Mouse (Mus musculus) heart, embryonic 16.5 days (tissue): ENCODE measurements at regions not wholly inside any gene's neighbourhood (a gene's known extent, or its start where the extent isn't known, plus 50 kb on each side); places are given as distances from the start of the nearest gene placed in this dataset.
A peak's percentile ranks its signal among the peaks of the same experiment; 100 is the strongest.

Source experiments
- ATAC-seq: fragments of 200-750 bp; cut with Nextera tagmentation; replicated peaks from 2 replicates; pipeline ENCODE4 v1.8.0; 2017; ENCODE audit warnings: moderate number of reproducible peaks; ENCODE audit not compliant: insufficient read depth, low FRiP score; ENCODE audit errors: extremely low read depth
- H3K27ac ChIP-seq: fragments of 300-500 bp; sonication (generic); 2 replicates; pipeline ENCODE4 v1.5.1; 2014; ENCODE audit warnings: mild to moderate bottlenecking, low read length, control low read depth, moderate library complexity
- H3K27me3 ChIP-seq: fragments of 300-500 bp; sonication (generic); 2 replicates; pipeline ENCODE4 v1.6.1; 2014; ENCODE audit warnings: low read length, mixed read lengths; ENCODE audit not compliant: control insufficient read depth, insufficient read depth
- H3K36me3 ChIP-seq: fragments of 300-500 bp; sonication (generic); 2 replicates; pipeline ENCODE4 v1.6.1; 2014; ENCODE audit not compliant: control insufficient read depth, insufficient read depth
- H3K4me1 ChIP-seq: fragments of 300-500 bp; sonication (generic); 2 replicates; pipeline ENCODE4 v1.6.1; 2014; ENCODE audit warnings: low read length, mixed read lengths; ENCODE audit not compliant: control insufficient read depth, insufficient read depth
- H3K4me2 ChIP-seq: fragments of 300-500 bp; sonication (generic); 2 replicates; pipeline ENCODE4 v1.6.1; 2014; ENCODE audit warnings: low read depth, mild to moderate bottlenecking, control low read depth, low read length
- H3K4me3 ChIP-seq: fragments of 300-500 bp; sonication (generic); 2 replicates; pipeline ENCODE4 v1.5.1; 2014; ENCODE audit warnings: mild to moderate bottlenecking, control low read depth, low read length
- H3K9ac ChIP-seq: fragments of 300-500 bp; sonication (generic); 2 replicates; pipeline ENCODE4 v1.6.1; 2014; ENCODE audit warnings: low read length, control low read depth
- H3K9me3 ChIP-seq: fragments of 300-500 bp; sonication (generic); replicated peaks from 2 replicates; pipeline ENCODE4 v1.6.1; 2016; ENCODE audit warnings: low read length; ENCODE audit not compliant: control insufficient read depth
- WGBS: fragments of 180-500 bp; shearing (Covaris S2); extraction: QIAGEN DNeasy Blood & Tissue Kit; methylation state at CpG from one replicate; pipeline ENCODE4 v1.1.7; 2014; 5-methylcytosine and 5-hydroxymethylcytosine counted together

DNA sequence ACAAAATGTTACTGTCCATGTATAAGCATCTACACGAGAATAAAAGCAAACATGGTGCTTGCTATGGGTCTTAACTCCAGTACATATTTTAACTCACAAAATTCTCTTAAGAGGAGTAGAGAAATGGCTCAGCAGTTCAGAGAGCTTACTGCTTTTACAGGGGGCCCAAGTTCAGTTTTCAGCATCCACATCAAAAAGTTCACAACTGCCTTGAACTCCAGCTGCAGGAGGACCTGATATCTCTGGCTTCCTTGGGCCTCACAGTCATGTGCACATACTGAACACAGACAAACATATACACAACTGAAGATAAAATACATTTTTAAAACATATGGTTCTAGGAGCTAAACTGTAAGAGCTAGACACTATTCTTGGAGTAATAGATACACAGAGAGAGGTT is 161.0 kb upstream of the Tmtc1 start:
- WGBS: 80% methylated on average over 1 of the region's 1 CpGs
- Histone ChIP-seq H3K9me3 (no peaks in the 10 kb centered on the region), H3K4me3 (no peak overlapping the region)

DNA sequence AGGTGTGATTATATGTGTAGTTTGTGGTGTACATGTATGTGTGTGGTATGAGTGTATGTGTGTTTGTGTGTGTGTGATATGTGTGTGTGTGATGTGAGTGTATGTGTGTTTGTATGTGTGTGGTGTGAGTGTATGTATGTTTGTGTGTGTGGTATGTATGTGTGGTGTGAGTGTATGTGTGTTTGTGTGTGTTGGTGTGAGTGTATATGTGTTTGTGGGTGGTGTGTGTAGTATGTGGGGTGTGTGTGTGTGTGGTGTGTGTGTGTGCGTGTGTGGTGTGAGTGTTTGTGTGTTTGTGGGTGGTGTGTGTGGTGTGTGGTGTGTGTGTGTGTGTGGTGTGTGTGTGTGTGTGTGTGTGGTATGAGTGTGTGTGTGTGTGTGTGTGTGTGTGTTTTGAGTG is 160.6 kb upstream of the Tmtc1 start:
- 0% methylated on average over 1 of the region's 1 CpGs for WGBS
- Histone ChIP-seq H3K36me3 (no peaks in the 10 kb centered on the region), H3K9me3 (no peaks in the 10 kb centered on the region), H3K4me2 (no peak overlapping the region), H3K27ac (no peak overlapping the region), H3K9ac (no peak overlapping the region), H3K4me3 (no peak overlapping the region), H3K27me3 (no peaks in the 10 kb centered on the region), H3K4me1 (0 out of 2 replicates have a peak, but pooled peaks cover 2% of the 10 kb centered on the region)
- peak; percentile 63; the same call in 1 of the 2 replicates for ATAC-seq

More for the DNA sequence above, 161.0 kb upstream of the Tmtc1 start:
- H3K4me2 ChIP-seq: no peak overlapping the region
- H3K36me3 ChIP-seq: no peaks in the 10 kb centered on the region
- H3K4me1 ChIP-seq: 0 out of 2 replicates have a peak, but pooled peaks cover 2% of the 10 kb centered on the region
- ATAC-seq: no peak
- H3K27ac ChIP-seq: no peak overlapping the region
- no peak overlapping the region for H3K9ac ChIP-seq
- no peaks in the 10 kb centered on the region for H3K27me3 ChIP-seq

DNA sequence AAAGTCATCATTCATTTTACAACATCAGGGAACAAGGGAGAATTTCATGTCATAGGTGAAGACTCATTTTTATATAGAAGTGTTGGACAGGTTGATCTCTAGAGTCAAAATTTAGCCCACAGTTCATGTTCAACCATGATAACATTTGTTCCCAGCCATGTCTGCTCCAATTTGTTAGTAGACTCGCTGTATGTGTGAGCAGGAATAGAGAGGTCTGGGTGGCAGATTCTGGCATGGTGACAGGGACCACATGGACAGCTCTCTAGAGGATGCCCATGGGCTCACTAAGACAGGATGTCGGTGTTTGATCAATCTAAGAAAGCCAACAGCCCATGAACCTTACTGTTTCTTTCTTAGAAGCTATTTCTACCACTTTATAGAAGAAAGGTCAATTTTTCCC is 159.7 kb upstream of the Tmtc1 start:
- H3K4me2 ChIP-seq: no peak overlapping the region
- H3K4me3 ChIP-seq: no peak overlapping the region
- H3K9ac ChIP-seq: no peak overlapping the region
- no peaks in the 10 kb centered on the region for H3K9me3 ChIP-seq
- H3K36me3 ChIP-seq: no peaks in the 10 kb centered on the region
- WGBS: 70% methylated on average over 2 of the region's 2 CpGs
- ATAC-seq: no peak
- peaks cover 5% of the 10 kb centered on the region; the same call in 1 of the 2 replicates for H3K4me1 ChIP-seq
- H3K27ac ChIP-seq: no peak overlapping the region
- H3K27me3 ChIP-seq: no peaks in the 10 kb centered on the region

DNA sequence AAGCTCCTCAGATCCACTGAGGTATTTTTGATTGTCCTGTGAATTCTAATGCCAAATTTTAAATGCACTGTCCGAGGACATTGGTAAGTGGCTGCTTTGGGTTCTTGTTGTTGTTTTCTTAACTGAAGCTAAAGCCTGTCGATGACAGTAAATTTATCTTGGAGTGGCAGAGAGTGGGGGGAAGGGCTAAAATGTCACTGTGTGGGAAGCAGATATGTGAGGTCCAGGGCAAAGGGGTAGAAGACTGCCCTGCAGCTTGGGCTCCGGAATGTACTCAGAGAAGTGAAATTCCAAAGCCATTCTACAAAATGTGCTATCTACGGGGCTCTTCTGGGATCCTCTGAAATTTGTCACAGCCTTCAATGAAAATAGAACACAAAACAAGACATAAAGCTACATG is 159.3 kb upstream of the Tmtc1 start:
- Histone ChIP-seq H3K4me3 (no peak overlapping the region), H3K4me2 (no peak overlapping the region), H3K9me3 (no peaks in the 10 kb centered on the region), H3K36me3 (no peaks in the 10 kb centered on the region), H3K27me3 (no peaks in the 10 kb centered on the region), H3K27ac (no peak overlapping the region), H3K4me1 (peaks cover 8% of the 10 kb centered on the region), H3K9ac (no peak overlapping the region)
- no peak for ATAC-seq
- WGBS: 30% methylated on average over 4 of the region's 4 CpGs

DNA sequence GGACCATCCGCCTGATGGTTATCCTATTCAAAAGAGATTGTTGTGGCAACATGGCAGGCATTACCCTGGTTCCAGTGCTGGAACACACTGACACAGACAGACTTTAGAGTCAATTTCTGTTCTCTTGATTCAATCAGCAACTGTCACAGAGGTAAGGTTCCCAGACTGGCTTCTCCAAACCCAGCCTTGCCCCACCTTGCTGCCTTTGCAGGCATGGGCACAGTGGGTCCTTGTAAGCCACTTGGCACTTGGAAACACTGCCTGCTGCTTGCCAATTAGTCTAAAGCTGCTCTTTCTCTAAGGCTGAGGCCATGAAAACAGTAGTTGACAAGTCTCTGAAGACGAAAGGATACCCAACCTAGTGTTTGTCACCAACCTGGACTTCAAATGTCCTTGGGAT is 158.7 kb upstream of the Tmtc1 start:
- Histone ChIP-seq H3K4me3 (no peak overlapping the region), H3K9ac (no peak overlapping the region), H3K27me3 (no peaks in the 10 kb centered on the region), H3K4me1 (peaks cover 9% of the 10 kb centered on the region), H3K27ac (no peak overlapping the region), H3K36me3 (no peaks in the 10 kb centered on the region), H3K4me2 (no peak overlapping the region), H3K9me3 (no peaks in the 10 kb centered on the region)
- no peak for ATAC-seq
- 82% methylated on average over 2 of the region's 2 CpGs for WGBS

DNA sequence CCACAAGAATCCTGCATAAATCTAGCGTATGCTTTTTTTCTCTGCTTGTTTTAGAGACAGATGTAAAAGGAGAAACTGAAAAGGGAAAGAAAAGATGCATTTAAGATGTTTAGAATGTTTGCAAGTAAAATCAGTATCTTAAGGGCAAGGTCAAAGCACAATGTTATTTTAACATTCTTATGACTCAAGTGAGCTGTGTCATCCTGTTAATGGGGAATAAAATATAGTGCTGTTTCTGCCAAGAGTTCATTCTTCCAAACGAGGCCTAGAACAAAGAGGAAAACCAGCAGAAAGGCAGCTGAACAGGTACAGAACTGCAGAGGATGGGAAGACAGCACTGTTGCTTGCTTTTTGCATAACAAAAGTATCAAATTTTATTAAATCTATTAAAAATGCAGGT is 156.7 kb upstream of the Tmtc1 start:
- no peak for ATAC-seq
- H3K27ac ChIP-seq: no peak overlapping the region

DNA sequence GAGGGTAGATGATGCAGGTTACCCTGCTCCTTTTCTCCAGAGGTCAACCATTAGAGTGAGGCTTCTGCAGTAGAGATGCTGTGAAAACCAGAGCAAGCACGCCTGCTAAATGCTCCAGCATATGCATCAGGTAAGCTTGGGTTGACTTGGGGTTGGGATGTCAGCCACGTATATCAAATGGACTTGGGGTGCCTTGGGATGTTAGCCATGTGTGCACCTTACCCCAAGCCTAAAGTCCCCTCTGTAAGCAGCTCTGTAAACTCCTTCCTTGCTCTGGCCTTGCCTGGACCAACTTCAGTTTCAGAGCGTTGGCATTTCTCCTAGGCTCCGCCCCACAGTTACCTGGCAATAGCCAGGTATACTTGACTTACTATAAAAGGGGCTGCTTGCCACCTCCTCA is 155.3 kb upstream of the Tmtc1 start:
- Histone ChIP-seq H3K9ac (no peak overlapping the region), H3K9me3 (no peaks in the 10 kb centered on the region), H3K36me3 (no peaks in the 10 kb centered on the region), H3K27ac (no peak overlapping the region), H3K27me3 (no peaks in the 10 kb centered on the region), H3K4me2 (no peak overlapping the region), H3K4me1 (peaks cover 9% of the 10 kb centered on the region), H3K4me3 (no peak overlapping the region)
- no peak for ATAC-seq
- 82% methylated on average over 4 of the region's 4 CpGs for WGBS

More for the DNA sequence above, 156.7 kb upstream of the Tmtc1 start:
- no peak overlapping the region for H3K9ac ChIP-seq
- no peaks in the 10 kb centered on the region for H3K36me3 ChIP-seq
- H3K4me2 ChIP-seq: no peak overlapping the region
- no peaks in the 10 kb centered on the region for H3K9me3 ChIP-seq
- 66% methylated on average over 2 of the region's 2 CpGs for WGBS
- H3K27me3 ChIP-seq: no peaks in the 10 kb centered on the region
- no peak overlapping the region for H3K4me3 ChIP-seq
- H3K4me1 ChIP-seq: peaks cover 9% of the 10 kb centered on the region

DNA sequence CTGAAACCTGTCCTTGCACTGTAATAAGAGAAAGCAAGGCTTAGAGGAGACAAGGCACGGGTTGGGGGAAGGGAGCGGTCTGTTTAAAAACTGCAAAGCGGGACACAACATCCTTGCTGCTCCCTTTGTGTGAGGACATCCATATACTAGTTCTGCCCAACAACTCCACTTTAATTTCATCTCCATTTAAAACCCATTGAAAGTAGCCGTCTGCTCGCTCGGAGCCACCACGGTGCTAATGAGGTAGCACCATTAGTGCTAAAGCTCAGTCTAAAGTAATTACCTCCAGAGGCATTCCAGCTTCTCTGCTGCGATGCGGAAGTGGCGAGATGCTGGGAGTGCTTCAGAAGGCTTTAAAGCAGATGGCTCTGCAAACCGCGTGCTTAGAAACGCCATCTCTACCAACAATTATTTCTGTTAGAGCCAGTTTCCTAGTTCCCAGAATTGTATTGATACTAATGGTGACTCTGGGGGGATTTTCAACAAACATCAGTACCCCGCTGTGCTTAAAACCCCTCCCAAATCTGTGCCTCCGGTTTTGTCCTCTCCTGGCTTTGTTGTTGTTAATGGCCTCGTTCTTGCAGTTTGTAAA is 154.7 kb upstream of the Tmtc1 start:
- peak overlapping the region; percentile 47 for H3K9ac ChIP-seq
- ATAC-seq: no peak
- no peaks in the 10 kb centered on the region for H3K36me3 ChIP-seq
- H3K27ac ChIP-seq: no peak overlapping the region
- H3K4me1 ChIP-seq: peaks cover 9% of the 10 kb centered on the region
- H3K9me3 ChIP-seq: no peaks in the 10 kb centered on the region
- peak overlapping the region; percentile 39 for H3K4me3 ChIP-seq
- H3K27me3 ChIP-seq: no peaks in the 10 kb centered on the region
- peak overlapping the region; percentile 65 for H3K4me2 ChIP-seq
- 8% methylated on average over 16 of the region's 16 CpGs for WGBS

DNA sequence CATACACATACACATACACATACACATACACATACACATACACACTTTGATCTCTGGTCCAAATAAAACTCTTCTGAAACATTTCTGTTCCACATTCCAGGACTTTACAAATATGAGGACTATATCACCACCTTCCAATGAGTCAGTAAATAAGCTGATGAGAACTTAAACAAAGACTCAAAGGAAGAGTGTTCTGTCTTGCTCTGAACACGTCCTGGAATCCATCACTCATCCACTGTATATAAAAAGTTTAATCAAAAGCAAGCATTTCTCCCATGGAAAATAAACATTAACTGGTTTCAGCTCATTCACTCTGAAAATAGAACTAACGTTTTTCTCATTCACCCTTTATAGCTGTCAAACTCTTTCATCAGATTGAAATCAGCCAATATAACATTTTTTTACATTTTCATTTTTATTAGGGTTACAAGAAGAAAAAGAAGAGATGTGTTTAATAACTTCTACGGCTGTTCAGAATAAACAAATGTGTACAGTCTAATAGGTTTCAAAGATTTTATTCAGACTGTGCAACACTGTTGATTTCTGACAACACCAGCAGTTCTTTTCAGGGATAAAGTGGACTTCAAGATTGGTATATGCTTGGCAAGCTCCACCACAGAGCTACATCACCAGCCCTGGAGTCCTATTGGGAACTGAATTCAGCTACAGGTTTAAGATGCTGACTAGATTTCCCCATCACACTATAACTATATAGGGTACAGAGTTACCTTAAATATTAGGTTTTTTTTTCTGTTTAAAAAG is 151.0 kb upstream of the Tmtc1 start:
- no peak for ATAC-seq
- Histone ChIP-seq H3K27me3 (no peaks in the 10 kb centered on the region), H3K27ac (no peak overlapping the region), H3K4me2 (no peak overlapping the region), H3K36me3 (no peaks in the 10 kb centered on the region), H3K4me1 (peaks cover 7% of the 10 kb centered on the region), H3K9ac (no peak overlapping the region), H3K4me3 (no peak overlapping the region), H3K9me3 (no peaks in the 10 kb centered on the region)
- WGBS: 49% methylated on average over 3 of the region's 3 CpGs
